Mouse (Mus musculus): ENCODE data around the gene Srsf9. TPM values are rescaled to one million over a fixed set of nuclear protein-coding genes. Genes with fewer than 3 reads are reported as not detected.

The Srsf9 gene
- 43.0 and 57.0 TPM in 2 replicates for total RNA-seq (2023)

GRCm38 (mm10) chr5:115326875-115327609, at the start of gene Srsf9:
Gene Srsf9, plus strand, starts transcription at chr5:115327177.

GRCm38 (mm10) chr5:115279226-115280049, 47.5 kb upstream of the Srsf9 start, which contains the start of gene Coq5:
Gene Coq5, plus strand, starts transcription at chr5:115279666.

GRCm38 (mm10) chr5:115300792-115301614, 26.0 kb upstream of the Srsf9 start, which contains the start of gene Dynll1:
Gene Dynll1, minus strand, starts transcription at chr5:115300999.

GRCm38 (mm10) chr5:115340577-115341313, 13.8 kb downstream of the Srsf9 start, which contains the start of the genes Gatc and Triap1:
Gene Gatc, minus strand, starts transcription at chr5:115341178.
Gene Triap1, plus strand, starts transcription at chr5:115341225.

GRCm38 (mm10) chr5:115348546-115349224, 21.7 kb downstream of the Srsf9 start, which contains the start of gene Cox6a1:
Gene Cox6a1, minus strand, starts transcription at chr5:115348981.

Other genes starting within 250 kb of the Srsf9 start
- gene Gm10401, start 228.9 kb upstream of the Srsf9 start, total RNA-seq (2023): not detected in 2 replicates
- gene Acads, start 207.8 kb upstream of the Srsf9 start, total RNA-seq (2023): 15.0 and 18.2 TPM in 2 replicates
- gene Unc119b, start 192.2 kb upstream of the Srsf9 start, total RNA-seq (2023): 20.1 and 22.8 TPM in 2 replicates
- gene Mlec, start 169.0 kb upstream of the Srsf9 start, total RNA-seq (2023): 109 and 155 TPM in 2 replicates
- not detected in 2 replicates for gene Cabp1, start 132.8 kb upstream of the Srsf9 start, total RNA-seq (2023)
- gene Pop5, start 91.3 kb upstream of the Srsf9 start, total RNA-seq (2023): 8.1 and 11.9 TPM in 2 replicates
- 197 and 217 TPM in 2 replicates for gene Rnf10, start 54.3 kb upstream of the Srsf9 start, total RNA-seq (2023)
- 7.1 and 13.0 TPM in 2 replicates for gene Coq5, start 47.5 kb upstream of the Srsf9 start, total RNA-seq (2023)
- gene Dynll1, start 26.2 kb upstream of the Srsf9 start, total RNA-seq (2023): 149 and 192 TPM in 2 replicates
- gene Gatc, start 14.0 kb downstream of the Srsf9 start, total RNA-seq (2023): 4.6 and 6.4 TPM in 2 replicates
- 16.3 and 17.9 TPM in 2 replicates for gene Triap1, start 14.0 kb downstream of the Srsf9 start, total RNA-seq (2023)
- gene Cox6a1, start 21.8 kb downstream of the Srsf9 start, total RNA-seq (2023): 186 and 217 TPM in 2 replicates
- gene Msi1, start 102.4 kb downstream of the Srsf9 start, total RNA-seq (2023): not detected in 2 replicates
- not detected in 2 replicates for gene Pla2g1b, start 139.1 kb downstream of the Srsf9 start, total RNA-seq (2023)
- gene Sirt4, start 157.5 kb downstream of the Srsf9 start, total RNA-seq (2023): 1.4 and 6.7 TPM in 2 replicates
- 398 and 435 TPM in 2 replicates for gene Pxn, start 179.5 kb downstream of the Srsf9 start, total RNA-seq (2023)
- 522 and 542 TPM in 2 replicates for gene Rplp0, start 232.3 kb downstream of the Srsf9 start, total RNA-seq (2023)
- gene Gcn1l1, start 238.1 kb downstream of the Srsf9 start, total RNA-seq (2023): 20.9 and 33.2 TPM in 2 replicates

All from neutrophil, adult 65 days (primary cell).